ENCODE assay signal across 19 mouse cellular contexts in the genomic region with DNA sequence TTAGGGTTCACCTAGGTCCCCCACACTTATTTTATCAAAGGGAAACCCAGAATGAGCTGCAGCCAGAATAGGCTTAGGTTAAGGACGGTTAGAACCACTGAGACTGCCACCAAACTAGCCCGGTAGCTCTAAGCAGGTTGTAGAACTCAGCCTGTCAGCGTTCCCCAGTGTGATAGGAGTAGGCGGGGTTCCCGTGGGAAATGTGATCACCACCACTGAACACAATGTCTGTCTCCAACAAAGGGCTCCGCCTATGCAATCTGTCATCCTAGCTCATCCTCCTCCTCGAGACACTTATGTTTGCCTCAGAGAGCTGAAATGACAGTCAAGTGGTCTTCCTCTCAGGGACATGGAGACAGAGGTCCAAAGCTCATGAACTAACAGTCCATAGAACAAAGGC. TPM values are rescaled to one million over a fixed set of nuclear protein-coding genes. Genes with fewer than 3 reads are reported as not detected.
A peak's percentile ranks its signal among the peaks of the same experiment; 100 is the strongest.
DNase-seq lines count a peak whose midpoint lies in the region; ATAC-seq and TF ChIP-seq lines count a peak whose summit lies in the region.
"Had no signal": no experiment of that assay in that cellular context is flagged by ENCODE, and none has a peak within 500 bp of the region (broad histone marks: within the 10 kb centered on the region; RNA-seq: fewer than 3 reads in every experiment).

No protein-coding gene starts in this region.

- H3K4me2 ChIP-seq in CH12.LX (ENCODE audit: insufficient read depth, low read depth, poor library complexity, severe bottlenecking) (peak overlapping the region; percentile 63), myocyte (ENCODE audit: low read depth) (peak overlapping the region; percentile 49)
- H3K4me2 ChIP-seq: embryonic facial prominence, embryonic 12.5 days; forebrain, embryonic 13.5 days; heart, embryonic 13.5 days; hindbrain, embryonic 15.5 days had no signal

- no peak overlapping the region for H3ac ChIP-seq in myocyte (ENCODE audit: control insufficient read depth, insufficient read length)

- H3K27me3 ChIP-seq in CH12.LX (replicated peaks) (no peaks in the 10 kb centered on the region), myocyte (ENCODE audit: control insufficient read depth, insufficient read depth, insufficient read length) (no peaks in the 10 kb centered on the region)
- H3K27me3 ChIP-seq: embryonic facial prominence, embryonic 12.5 days; forebrain, embryonic 13.5 days; heart, embryonic 13.5 days; hindbrain, embryonic 15.5 days had no signal

- peaks cover 5 to 18% of the 10 kb centered on the region in 2 experiments; a peak in 2 of 4 replicates for H3K4me1 ChIP-seq in CH12.LX (ENCODE audit: control insufficient read depth in 1 of 2, insufficient read depth in 2 of 2)
- H3K4me1 ChIP-seq: embryonic facial prominence, embryonic 12.5 days; forebrain, embryonic 13.5 days; heart, embryonic 13.5 days; hindbrain, embryonic 15.5 days had no signal

- in situ Hi-C loops in CH12.LX (cut with MboI; ENCODE audit: low pct_ligation_motif_present, low pct_unique_long_range_greater_than_20kb, low sequenced_read_pairs) = loop anchor here (5.0 kb wide), 1 partner anchor 43 kb away; no protein-coding TSS in a partner anchor

- TF ChIP-seq CTCF in CH12.LX (conservative IDR thresholded peaks at IDR 0.05 in 1 of 2, IDR thresholded peaks at IDR 0.05 in 1 of 2; ENCODE audit: low read depth in 2 of 2, low read length in 2 of 2) = no peak
- no peak for TF ChIP-seq CTCF in gastrocnemius, adult 2 months (IDR thresholded peaks at IDR 0.05)

- no peak for TF ChIP-seq EP300 in CH12.LX (IDR thresholded peaks at IDR 0.05; ENCODE audit: low read length)

- no peak overlapping the region for H3K27ac ChIP-seq in CH12.LX (ENCODE audit: insufficient read depth, low read depth)
- H3K27ac ChIP-seq in gastrocnemius, adult 2 months = no peak overlapping the region
- H3K27ac ChIP-seq: embryonic facial prominence, embryonic 12.5 days; forebrain, embryonic 13.5 days; heart, embryonic 13.5 days; hindbrain, embryonic 15.5 days had no signal

- H3K79me2 ChIP-seq in CH12.LX (replicated peaks; ENCODE audit: control insufficient read depth, extremely low read depth, insufficient read depth, poor library complexity, severe bottlenecking) (no peaks in the 10 kb centered on the region), myocyte (ENCODE audit: control insufficient read depth, insufficient read depth) (no peaks in the 10 kb centered on the region)

- no peak for TF ChIP-seq POLR2A in CH12.LX (IDR thresholded peaks at IDR 0.05; ENCODE audit: low read depth, low read length)
- TF ChIP-seq POLR2A in myocyte (IDR thresholded peaks at IDR 0.05; ENCODE audit: insufficient read length, low read depth) = no peak

- dilution Hi-C loops in CH12.LX (cut with MboI; ENCODE audit: extremely low pct_ligation_motif_present, extremely low pct_unique_long_range_greater_than_20kb, low sequenced_read_pairs) = no loop called here

- H3K4me3 ChIP-seq in CH12.LX (replicated peaks in 1 of 3; ENCODE audit: low read depth in 2 of 3, low read length in 2 of 3, poor library complexity in 1 of 3) (peak overlapping the region in 2 of 3 experiments; percentile 2 to 13), myocyte (no peak overlapping the region)
- H3K4me3 ChIP-seq in gastrocnemius, adult 2 months = no peak overlapping the region
- H3K4me3 ChIP-seq: embryonic facial prominence, embryonic 12.5 days; forebrain, embryonic 13.5 days; heart, embryonic 13.5 days; hindbrain, embryonic 15.5 days had no signal

- H3K9ac ChIP-seq in CH12.LX (ENCODE audit: insufficient read depth, low read depth) = peak overlapping the region; percentile 25; the same call in 1 of the 2 replicates
- H3K9ac ChIP-seq: embryonic facial prominence, embryonic 12.5 days; forebrain, embryonic 13.5 days; forebrain, postnatal 0 days; heart, embryonic 13.5 days; hindbrain, embryonic 15.5 days had no signal

- H3K9me3 ChIP-seq in CH12.LX (replicated peaks; ENCODE audit: low read length) = peaks cover 7% of the 10 kb centered on the region
- H3K9me3 ChIP-seq: embryonic facial prominence, embryonic 12.5 days; forebrain, embryonic 13.5 days; hindbrain, embryonic 15.5 days had no signal

- ATAC-seq in frontal cortex, adult (ENCODE audit: low TSS enrichment) = peak; percentile 52; the same call in 1 of the 2 replicates
- ATAC-seq: forebrain, embryonic 13.5 days; forebrain, postnatal 0 days had no signal

- no peak for TF ChIP-seq RAD21 in CH12.LX (IDR thresholded peaks at IDR 0.05; ENCODE audit: low read depth, low read length)

- intact Hi-C loops in gastrocnemius, adult 2 months (cut with DNase I) = no loop called here

- DNase-seq in frontal cortex, postnatal 36 days (ENCODE audit: low spot score in 2 of 2) = no peak
- DNase-seq in layer of hippocampus, adult 11-12 months (ENCODE audit: low spot score) = peak; percentile 24
- DNase-seq in layer of hippocampus, postnatal 14 days (ENCODE audit: low spot score in 2 of 2) = no peak
- peak; percentile 20 for DNase-seq in CH12.LX (ENCODE audit: extremely low read depth)
- DNase-seq in gastrocnemius, adult 2 months = no peak
- DNase-seq: adrenal gland, adult 2 months; adrenal gland, postnatal 25 days; cerebellum, adult 2 months; cerebellum, postnatal 10 days; embryo, embryonic 11 days; forebrain, postnatal 0 days; gastrocnemius, postnatal 14 days; heart, postnatal 36 days had no signal

- H3K36me3 ChIP-seq in CH12.LX (replicated peaks in 1 of 2; ENCODE audit: control insufficient read depth in 1 of 2, insufficient read depth in 1 of 2, low read length in 1 of 2) = no peaks in the 10 kb centered on the region
- H3K36me3 ChIP-seq in myocyte (ENCODE audit: control insufficient read depth, insufficient read depth) = no peaks in the 10 kb centered on the region
- H3K36me3 ChIP-seq: embryonic facial prominence, embryonic 12.5 days; heart, embryonic 13.5 days; hindbrain, embryonic 15.5 days had no signal

TF ChIP-seq in CH12.LX, 34 proteins besides CTCF, POLR2A, EP300 and RAD21:
- TF ChIP-seq BHLHE40 (IDR thresholded peaks at IDR 0.05; ENCODE audit: low read depth, low read length) (no peak), ZKSCAN1 (IDR thresholded peaks at IDR 0.05; ENCODE audit: borderline replicate concordance, low read depth, low read length) (no peak), MEF2A (IDR thresholded peaks at IDR 0.05; ENCODE audit: borderline replicate concordance, low read depth, low read length) (0 out of 2 replicates have a peak, but pooled peaks have one; percentile 6), POLR2AphosphoS2 (IDR thresholded peaks at IDR 0.05; ENCODE audit: low read depth, low read length) (no peak)

TF ChIP-seq in myocyte, 11 proteins besides CTCF, POLR2A, EP300 and RAD21:
- TF ChIP-seq USF1 (IDR thresholded peaks at IDR 0.05; ENCODE audit: low read depth) = no peak
- TF ChIP-seq MAX (IDR thresholded peaks at IDR 0.05; ENCODE audit: low read depth) = no peak
- TF ChIP-seq REST (IDR thresholded peaks at IDR 0.05; ENCODE audit: insufficient read depth, insufficient read length) = no peak
- TF ChIP-seq TCF3 (IDR thresholded peaks at IDR 0.05; ENCODE audit: insufficient read length, low read depth) = no peak
- no peak for TF ChIP-seq CEBPB (IDR thresholded peaks at IDR 0.05; ENCODE audit: insufficient read depth, poor library complexity, severe bottlenecking)
- TF ChIP-seq SRF (IDR thresholded peaks at IDR 0.05; ENCODE audit: control insufficient read depth, insufficient read length, low read depth) = no peak
- no peak for TF ChIP-seq E2F4 (IDR thresholded peaks at IDR 0.05; ENCODE audit: insufficient read depth)
- TF ChIP-seq MYOD1 (IDR thresholded peaks at IDR 0.05; ENCODE audit: control insufficient read depth in 1 of 3, insufficient read length in 2 of 3, low read depth in 2 of 3) = no peak
- TF ChIP-seq POLR2AphosphoS2 (IDR thresholded peaks at IDR 0.05; ENCODE audit: insufficient read length, low read depth) = no peak
- no peak for TF ChIP-seq TCF12 (IDR thresholded peaks at IDR 0.05; ENCODE audit: insufficient read depth, poor library complexity, severe bottlenecking)
- TF ChIP-seq MYOG (IDR thresholded peaks at IDR 0.05; ENCODE audit: control insufficient read depth in 1 of 3, insufficient read depth in 1 of 3, insufficient read length in 2 of 3, low read depth in 2 of 3) = no peak

RNA-seq across cellular contexts. Expression of a gene that starts 59.4 kb away (rescaled TPM):
- 100 to 1,000 TPM; 193 to 200 TPM for total RNA-seq in layer of hippocampus, postnatal 14 days (2021)
- total RNA-seq in CH12.LX (2012; rRNA removed) (244 and 326 TPM in 2 replicates), CH12.LX (2014; rRNA removed) (278 and 297 TPM in 2 replicates)
- polyA plus RNA-seq in CH12.LX (2012; ENCODE audit: insufficient read length, low read depth) (501 and 701 TPM in 2 replicates), myocyte (2012; fragmentation: generic; extraction: Trizol) (201 TPM)
- 100 to 1,000 TPM; 128 to 151 TPM for total RNA-seq in gastrocnemius, adult 2 months (2021)

Comparison
In these comparisons a context has a peak if more than half of its experiments do, and no peak if none do; other contexts are left out.
1. DNase-seq: peak in layer of hippocampus, adult 11-12 months (single experiment) and CH12.LX (single experiment); none in frontal cortex, postnatal 36 days (0 of 2), layer of hippocampus, postnatal 14 days (0 of 2) and gastrocnemius, adult 2 months (single experiment).
2. H3K4me3 ChIP-seq: peak in CH12.LX (2 of 3); none in myocyte (single experiment) and gastrocnemius, adult 2 months (single experiment).